Mouse (Mus musculus) left cerebral cortex, adult 8-10 months (tissue): Measurements from ENCODE around the gene Zfp213. TPM values are rescaled to one million over a fixed set of nuclear protein-coding genes. Genes with fewer than 3 reads are reported as not detected.

Experiments used
- DNase-seq, 2 experiments: peaks; one replicate each; pipeline ENCODE4 v3.0.0; 2022; ENCODE audit warnings: low spot score in 2 of 2
- total RNA-seq, 4 experiments: library from RNA; stranded (reverse); gene quantifications; 2 replicates each; pipeline ENCODE4 v1.2.4; 2022

Zfp213 gene
- total RNA-seq, 4 experiments from 2014 or later = 5.9 to 7.1 (median 6.8) TPM

DNA sequence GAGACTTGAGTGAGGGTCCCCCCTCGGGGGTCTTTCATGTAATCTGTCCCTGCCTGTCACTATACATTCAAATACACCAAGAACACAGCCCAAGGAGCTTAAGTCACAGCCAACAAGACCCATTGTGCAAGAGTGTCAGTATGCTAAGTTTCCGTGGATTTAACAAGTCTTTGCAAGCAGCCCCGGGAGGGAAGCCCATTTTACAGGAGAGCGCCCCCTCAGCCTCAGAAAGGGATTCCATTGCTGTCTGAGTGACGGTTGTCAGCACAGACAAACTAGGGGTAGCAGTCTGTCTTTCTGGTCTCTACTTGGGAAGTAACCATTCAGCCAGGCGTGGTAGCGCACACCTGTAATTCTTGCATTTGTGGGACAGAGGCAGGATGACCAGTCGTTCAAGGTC lies 10.1 kb upstream of the Zfp213 start:
- no peak for DNase-seq

DNA sequence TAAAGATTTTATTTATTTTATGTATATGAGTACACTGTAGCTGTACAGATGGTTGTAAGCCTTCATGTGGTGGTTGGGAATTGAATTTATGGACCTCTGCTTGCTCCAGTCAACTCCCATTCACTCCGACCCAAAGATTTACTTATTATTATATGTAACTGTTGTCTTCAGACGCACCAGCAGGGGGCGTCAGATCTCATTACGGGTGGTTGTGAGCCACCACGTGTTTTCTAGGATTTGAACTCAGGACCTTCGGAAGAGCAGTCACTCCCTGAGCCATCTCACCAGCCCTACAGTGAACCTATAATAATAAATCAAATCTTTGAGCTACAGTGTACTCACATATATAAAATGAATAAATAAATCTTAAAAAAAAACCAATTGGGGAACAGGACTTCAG lies 8.0 kb upstream of the Zfp213 start:
- no peak for DNase-seq

DNA sequence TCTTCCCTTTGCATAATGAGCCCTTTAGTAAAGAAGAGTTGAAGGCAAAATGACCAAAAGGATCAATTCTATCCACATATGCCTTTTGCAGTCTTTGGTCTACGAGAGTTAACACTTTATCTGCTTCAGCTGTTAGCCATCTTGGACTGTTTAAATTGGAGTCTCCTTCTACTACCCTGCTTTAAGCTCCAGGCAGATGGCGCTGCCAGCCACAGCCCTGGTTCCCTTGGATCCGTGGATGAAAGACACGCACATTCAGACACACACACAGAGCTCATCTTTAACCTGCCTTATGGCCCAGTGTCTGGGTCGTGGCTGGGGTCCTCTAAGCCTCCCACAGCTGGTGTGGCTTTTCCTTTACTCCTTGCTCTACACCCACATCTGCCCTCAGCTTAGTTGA lies 7.0 kb upstream of the Zfp213 start:
- no peak for DNase-seq

DNA sequence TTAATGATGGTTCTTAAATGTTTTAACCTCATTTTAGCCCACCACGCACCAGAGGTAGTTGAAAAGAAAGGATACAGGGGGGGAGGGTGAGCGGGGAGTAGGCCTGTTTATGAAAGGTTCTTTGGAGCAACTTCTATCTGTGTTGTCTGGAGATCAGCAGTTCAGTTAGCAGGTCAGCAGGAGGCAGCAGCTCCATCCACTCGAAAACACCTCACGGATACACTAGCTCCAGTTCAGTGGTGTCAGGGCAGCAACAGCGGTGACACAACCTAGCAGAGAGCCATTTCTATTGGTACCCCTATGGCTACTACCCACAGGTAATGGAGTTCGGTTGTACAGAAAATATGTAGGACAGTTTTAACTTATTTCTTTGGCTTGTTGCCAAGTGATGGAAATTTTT lies 6.0 kb upstream of the Zfp213 start:
- DNase-seq = no peak

DNA sequence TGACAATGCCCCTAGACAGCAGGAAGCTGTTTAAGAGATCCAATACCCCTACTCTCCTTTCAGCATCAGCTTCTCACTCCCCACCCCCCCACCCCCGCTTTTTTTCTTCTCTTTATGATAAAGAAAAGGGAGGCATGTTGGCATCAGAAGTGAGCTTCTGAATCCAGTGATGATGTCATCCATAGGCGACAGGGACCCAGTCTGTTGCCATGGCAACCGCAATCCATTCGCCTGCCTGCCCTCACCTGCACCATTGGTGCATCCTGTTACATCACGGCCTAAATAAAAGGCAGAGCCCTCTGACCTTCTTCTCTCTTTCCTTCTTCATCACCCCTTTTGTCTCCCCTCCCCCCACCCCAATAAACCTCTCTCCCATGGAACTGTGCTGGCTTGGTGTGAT lies 4.3 kb upstream of the Zfp213 start:
- DNase-seq = no peak

DNA sequence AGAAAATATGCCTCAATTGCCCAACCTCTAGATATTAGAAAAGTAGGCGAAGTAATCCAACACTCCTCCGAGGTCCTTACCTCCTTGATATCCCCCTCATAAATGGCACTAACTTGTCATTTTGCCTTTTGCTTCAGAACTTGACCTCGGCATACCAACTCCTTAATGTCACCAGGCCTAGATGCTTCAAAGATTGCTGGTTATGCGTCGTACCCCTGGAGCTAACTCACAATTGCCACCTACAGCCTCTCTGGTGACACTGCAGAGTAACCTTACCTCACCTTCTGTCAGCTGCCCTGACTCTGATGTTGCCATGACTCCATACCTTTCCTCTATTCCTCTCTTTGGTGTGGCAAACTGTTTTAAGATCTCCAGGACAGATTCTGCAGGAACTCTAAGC lies 2.7 kb upstream of the Zfp213 start:
- no peak for DNase-seq

DNA sequence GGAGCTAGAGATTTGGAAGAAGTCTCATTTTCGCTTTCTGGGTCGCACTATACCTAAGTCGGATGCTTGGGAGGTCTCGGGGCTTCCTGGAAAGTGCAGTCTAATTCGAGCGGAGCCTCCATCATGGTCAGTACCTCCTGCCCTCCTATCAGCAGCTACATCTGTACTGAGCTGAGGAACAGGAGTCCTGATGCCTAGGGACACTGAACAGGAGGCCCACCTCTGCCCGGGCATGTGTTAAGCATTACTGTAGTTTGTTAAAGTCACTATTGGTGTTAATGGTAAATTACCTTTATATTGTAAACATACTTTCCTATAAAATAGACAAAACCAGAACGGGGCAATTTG lies 304 bp upstream of the Zfp213 start:
- DNase-seq = no peak

DNA sequence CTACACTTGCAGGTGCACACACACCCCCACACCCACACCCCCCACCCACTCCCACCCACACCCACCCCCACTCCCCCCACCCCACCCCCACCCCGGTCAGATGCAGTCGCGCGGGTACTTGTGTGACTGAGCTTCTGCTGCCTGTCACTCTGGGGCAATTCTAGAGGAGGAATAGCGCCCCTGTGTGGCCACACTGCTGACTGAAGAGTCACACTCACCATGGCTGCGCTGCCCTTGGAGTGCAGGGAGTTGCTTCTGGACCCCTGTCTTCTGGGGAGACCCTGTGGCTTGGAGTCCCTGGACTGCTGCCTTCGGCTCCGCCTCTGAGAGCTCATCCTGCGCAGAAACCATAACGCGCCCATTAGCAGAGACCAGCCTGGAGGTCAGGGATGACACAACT lies 4.3 kb downstream of the Zfp213 start:
- DNase-seq = no peak

DNA sequence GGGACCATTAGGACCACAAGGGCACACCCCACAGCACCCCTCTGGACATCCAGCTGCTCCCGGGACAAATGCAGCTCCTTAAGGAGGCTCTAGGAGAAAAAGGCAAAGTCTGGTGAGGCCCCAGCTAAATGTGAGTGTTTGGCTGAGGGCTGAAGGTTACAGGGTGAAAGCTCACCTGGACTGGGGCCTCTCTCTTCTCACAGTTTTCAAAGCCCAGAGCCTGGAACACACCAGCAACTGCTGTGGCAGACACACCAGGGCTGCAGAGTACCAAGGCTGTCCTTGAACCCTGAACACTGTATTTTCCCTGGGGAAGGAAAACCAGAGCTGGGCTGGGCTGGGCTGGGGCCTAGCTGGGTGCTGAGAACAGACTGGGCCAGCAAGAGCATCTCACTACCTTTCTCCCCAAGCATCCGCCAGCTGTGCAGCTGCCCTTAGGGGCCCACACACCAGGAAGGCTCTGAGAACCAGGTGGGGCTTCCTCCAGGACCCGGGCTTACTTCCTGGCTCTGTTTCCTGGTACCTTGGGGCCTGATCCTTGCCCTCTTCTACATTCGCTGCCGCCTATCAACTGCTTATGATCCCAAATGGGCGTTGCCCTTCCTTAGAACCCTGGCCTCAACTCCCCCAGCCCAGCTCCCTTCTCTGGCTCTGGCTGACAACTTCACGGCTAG lies 8.7 kb downstream of the Zfp213 start:
- DNase-seq = no peak

DNA sequence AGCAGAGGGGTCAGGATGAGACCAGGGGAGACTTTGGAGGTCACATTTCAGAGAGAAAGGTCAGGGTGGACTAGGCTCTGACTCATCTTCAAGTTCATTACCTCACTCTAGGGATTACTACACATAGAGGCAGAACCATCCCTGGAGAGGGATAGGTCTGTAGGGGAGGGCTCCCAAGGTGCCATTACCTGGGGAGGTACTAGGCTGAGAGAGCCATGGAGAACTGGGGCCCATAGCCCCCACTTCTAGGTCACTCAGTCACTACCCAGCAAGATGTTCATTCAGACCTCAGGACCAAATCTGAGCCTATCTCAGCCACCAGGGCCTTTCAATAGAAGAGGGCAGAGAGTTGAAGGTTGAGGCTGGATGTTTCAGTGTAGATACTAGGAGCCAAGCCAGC lies 9.7 kb downstream of the Zfp213 start:
- no peak for DNase-seq

DNA sequence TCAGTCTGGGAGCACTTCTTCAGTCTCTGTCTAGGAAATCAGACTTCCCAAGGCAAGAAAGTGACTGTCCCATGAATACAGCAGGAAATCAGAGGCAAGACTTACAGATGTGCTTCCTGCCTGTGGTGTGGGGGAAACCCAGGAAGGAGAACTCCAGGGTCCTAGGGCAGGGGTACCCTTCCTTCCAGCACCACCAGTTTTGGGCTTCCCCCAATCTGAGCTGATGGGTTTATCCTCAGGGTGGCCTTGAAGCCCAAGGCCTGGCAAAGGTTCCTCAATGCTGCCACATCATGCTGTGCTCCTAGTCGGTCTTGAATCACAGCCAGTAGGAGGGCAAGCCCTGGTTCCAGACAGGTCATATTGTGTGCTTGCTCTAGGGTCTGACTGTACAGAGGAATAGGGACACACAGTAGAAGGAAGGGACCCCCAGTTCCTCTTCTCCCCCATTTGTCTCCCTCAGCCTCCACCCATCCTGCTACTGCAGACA lies 10.4 kb downstream of the Zfp213 start:
- no peak for DNase-seq

DNA sequence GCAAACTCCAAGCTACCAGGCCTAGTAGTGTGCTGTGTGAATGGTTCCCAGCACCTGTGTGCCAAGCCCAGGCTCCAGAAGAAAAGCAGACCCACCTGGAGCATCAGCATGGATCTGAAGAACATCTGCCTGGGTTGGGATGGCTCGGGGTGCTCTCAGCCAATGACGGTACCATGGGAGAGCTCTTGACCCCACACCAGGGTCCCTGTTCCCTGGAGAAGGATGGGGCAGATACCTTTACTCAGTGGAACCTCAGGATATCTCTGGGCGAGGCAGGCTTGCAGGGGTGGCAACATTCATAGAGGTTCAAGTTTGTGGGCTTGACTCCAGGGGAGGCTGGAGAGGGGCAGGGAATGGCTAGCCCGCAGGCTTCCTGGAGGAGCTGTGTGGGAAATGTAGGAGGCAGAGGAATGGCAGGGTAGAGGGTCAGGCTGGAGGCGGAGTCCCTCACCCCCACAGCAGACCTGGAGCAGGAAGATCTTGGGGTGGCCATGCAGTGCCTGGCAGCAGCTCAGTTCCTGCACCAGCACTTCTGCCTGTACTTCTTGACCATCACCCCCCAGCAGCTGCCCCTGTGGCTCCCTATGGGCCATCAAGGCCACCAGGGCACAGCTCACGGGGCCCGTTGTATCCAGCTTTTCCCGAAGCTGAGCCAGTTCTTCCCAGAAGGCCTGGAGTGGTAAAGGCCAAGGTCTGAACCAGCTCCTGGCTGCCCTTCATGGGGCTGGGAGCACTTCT lies 11.0 kb downstream of the Zfp213 start:
- no peak for DNase-seq

DNA sequence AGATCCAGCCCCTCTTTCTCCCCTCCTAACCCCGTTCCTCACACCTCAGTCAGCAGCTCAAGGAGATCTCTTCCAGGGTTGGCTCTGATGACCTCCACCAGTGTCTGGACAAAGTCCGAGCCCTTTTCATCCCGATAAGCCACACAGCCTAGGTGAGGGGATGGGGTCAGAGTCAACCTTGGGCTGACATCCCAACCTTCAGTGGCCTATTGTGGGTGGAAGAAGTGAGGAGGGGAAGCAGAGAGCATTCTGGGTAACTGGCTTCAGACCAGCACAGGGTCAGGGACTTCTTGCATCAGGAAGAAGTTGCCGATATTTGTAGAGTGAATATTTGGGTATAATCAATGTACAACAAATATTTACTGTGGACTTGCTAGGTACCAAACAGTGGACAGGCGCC lies 12.1 kb downstream of the Zfp213 start:
- no peak for DNase-seq

DNA sequence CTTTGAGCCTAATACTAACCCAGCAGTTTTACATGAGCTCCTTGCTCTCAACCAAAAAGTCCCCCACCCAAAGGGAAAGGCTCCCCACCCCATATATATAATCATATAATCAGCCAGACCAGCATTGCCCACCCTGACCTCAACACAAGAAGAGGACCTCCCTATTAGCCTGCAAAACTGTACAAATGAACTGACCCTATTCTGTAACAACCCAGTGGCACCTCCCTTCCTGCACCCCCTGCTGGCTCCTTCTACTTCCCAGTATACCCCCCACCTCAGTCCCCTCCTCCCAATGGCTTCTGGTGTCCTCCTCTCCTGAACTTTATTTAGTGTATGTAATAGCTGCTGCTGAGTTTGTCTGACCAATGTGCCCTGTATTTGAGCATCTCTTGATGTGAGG lies 12.6 kb downstream of the Zfp213 start:
- DNase-seq = no peak

DNA sequence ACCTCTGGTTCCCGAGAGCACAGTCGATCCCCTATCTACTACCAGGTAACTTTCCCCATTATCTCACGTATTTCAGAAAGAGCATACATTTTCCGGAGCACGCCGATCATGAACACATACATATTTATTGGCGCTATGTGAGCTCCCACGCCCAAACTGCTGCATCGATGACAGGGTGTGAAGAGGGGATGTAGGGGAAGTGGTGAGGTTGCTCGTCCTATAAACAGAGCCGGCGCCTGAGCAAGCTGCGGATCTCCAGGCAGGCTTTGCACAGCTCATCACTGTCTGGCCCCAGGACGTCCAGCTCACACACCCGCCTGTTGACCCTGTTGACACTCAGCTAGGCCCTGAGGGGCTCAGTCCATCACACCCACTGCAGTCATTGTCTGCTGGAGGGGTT lies 13.2 kb downstream of the Zfp213 start:
- DNase-seq = no peak

DNA sequence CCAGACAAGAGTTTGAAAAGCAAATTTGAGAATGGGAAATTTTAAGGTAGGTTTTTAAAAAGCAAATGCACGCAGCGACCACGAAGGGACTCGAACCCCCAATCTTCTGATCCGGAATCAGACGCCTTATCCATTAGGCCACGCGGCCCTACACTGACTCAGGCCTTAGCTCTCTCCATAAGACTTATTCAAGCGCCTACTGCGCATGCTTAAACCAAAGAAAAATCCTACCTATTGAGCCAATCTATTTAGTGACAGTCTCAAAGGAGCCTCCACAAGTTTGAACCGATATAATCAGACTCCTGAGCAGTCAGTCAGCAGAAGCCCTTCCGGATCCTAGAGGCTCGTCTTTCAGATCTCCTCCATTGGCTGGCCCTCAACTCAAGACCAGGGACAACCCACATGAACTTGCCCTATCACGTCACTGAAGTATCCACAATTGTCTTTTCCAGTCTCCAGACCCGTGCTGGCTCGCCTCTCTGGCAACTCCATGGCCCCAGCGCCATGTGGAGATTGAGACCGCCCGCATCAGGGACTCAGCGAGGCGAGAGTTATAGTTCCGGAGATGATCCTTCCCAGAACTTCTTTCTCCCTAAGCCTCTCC lies 13.7 kb downstream of the Zfp213 start:
- peak; percentile 87 to 100 for DNase-seq

DNA sequence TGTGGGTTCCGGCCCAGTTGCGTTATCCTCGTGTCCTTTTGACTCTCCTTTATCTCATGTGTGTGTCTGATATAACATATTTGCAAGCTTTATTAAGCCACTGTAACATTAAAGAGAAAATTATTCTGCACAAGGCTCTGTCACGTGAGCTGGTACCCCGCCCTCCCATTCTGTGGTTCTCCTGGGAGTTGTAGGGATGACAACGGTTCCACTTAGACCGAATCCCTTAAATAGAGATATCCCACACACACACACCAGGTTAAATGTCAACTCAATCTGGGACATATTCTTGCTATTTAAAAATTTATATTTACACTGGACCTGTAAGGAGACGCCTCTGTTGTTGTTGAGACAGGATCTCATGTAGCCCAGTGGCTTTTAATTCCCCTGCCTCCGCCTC lies 14.6 kb downstream of the Zfp213 start:
- peak; percentile 12 to 34 for DNase-seq

DNA sequence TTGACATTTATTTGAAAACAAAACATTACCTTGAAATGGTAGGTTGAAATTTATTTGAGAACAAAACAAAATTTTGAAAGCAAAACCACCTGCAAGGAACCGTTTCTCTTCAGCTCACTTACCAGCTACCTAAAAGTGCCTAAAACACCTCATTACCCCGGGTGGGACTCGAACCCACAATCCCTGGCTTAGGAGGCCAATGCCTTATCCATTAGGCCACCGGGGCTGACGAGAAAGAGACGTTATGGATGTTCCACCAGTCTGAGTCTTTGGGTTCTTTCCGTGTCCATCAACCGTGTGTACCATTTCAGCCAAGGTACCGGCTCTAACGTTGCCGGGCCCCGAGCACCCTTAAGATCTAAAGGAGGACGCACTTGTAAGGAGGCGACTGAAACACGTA lies 15.4 kb downstream of the Zfp213 start:
- peak; percentile 75 to 96 for DNase-seq

DNA sequence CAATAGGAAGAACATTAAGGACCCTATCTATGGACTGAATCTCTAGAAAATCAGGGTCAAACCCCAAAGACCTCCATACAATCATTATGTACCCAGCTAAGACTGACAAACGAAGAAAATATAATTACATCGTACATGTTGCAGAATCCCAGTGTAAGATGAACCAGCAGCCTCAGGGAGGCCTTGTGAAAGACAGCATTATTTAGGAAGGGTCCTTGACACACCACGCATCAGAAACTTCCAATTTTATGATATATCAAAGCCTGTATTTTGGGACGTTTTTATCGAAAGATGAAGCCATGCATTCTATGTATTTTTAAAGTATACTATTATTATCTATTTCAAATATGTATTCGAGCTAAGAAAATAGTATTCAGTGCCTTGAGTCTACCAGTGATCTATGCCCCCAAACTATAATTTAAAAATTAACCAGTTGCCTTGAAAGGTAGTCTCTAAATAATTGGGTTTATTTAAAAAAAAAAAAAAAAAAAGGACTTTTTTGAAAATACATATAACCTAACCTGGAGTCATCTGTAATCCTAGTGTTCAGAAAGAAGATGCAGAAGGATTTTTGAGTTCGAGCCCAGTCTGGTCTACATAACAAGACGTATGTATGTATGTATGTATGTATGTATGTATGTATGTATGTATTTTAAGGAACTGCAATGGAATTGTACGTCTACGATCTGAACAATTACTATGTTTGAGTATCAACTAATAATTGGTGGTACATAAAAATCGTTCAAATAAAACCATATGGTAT lies 16.2 kb downstream of the Zfp213 start:
- DNase-seq = peak in 1 of 2 experiments; percentile 2

DNA sequence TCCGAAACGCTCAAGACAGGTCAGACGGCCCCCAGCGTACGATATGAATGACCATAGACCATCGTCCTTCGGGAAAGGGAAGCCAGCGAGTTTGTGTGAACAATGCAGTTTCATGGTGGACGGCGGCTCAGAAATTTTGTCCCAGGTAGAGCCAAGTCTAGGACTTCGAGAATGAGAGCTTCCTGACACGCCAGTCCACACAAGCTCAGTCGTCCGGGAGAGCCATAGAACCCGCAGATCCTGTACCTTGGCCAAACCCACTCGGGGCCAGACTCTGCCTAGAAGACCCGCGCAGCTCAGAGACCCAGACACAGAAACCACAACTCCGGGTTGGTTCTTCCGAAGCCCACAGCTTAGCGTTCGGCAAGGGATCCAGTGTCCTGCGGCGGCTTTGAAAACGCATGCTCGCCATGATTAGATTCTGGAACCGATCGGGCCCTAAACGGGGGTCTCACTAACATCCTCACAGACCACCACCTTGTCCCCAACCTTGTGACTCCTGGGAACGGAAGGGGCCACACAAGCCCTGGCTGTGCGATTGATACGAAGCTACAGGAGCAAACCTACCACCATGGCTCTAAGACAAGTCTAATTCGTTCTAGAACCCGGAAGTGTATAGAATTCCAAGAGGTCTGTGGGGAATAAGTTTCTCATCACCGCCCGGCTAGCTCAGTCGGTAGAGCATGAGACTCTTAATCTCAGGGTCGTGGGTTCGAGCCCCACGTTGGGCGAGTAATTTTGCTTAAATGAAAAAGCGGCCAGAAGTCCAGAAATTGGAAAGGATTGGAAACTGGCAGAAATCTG lies 17.1 kb downstream of the Zfp213 start:
- DNase-seq = peak; percentile 75 to 98

DNA sequence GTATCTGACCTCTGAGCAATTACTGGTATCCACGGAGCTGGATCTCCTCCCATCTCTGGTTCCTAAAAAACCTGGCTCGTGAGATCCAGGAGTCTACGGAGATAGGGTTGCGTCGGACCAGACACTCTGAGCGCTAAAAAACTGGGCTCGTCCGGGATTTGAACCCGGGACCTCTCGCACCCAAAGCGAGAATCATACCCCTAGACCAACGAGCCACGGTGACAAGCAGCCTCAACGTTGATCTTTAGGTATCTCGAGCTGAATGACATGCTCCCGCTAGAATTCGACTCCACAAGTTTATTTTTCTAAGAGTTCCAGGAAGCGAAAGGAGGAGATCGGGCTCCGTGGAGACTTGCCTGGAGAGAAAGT lies 17.7 kb downstream of the Zfp213 start:
- DNase-seq = peak; percentile 47 to 86
